In the genomic region with DNA sequence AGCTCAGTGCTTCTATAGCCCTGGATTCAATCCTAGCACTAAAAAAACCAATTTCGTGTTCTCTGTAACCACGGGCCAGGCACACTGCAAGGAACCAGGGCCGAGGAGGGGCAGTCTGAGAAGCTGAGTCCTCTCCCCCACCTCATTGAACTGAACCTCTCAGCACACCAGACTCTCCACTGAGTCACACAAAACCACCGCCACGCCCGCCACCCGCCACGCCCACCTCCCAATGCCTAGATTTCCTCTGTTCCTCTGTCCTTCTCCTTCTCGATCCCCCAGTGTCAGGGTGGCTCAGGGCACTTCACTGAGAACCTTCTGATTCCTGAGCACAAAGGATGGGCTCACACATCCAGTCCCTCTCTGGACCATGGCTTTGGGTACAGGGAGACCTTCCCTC, we compare ENCODE assay signal across 23 mouse cellular contexts. TPM values are rescaled to one million over a fixed set of nuclear protein-coding genes. Genes with fewer than 3 reads are reported as not detected.
DNase-seq lines count a peak whose midpoint lies in the region; ATAC-seq and TF ChIP-seq lines count a peak whose summit lies in the region.
"Had no signal": no experiment of that assay in that cellular context is flagged by ENCODE, and none has a peak within 500 bp of the region (broad histone marks: within the 10 kb centered on the region; RNA-seq: fewer than 3 reads in every experiment).

No protein-coding gene starts in this region.

- no peak for TF ChIP-seq POLR2A in lung, adult 2 months (IDR thresholded peaks at IDR 0.05; ENCODE audit: borderline replicate concordance, extremely low read depth, low read depth, low read length)

- H3K4me3 ChIP-seq in heart, embryonic 10.5 days = no peak overlapping the region
- H3K4me3 ChIP-seq in lung, adult 2 months (replicated peaks; ENCODE audit: extremely low read depth, low read depth, low read length) = no peak overlapping the region
- H3K4me3 ChIP-seq: embryonic facial prominence, embryonic 12.5 days; embryonic facial prominence, embryonic 15.5 days; gastrocnemius, adult 2 months; heart, adult 2 months; hindbrain, embryonic 12.5 days had no signal

- no peaks in the 10 kb centered on the region for H3K9me3 ChIP-seq in heart, embryonic 10.5 days
- H3K9me3 ChIP-seq: embryonic facial prominence, embryonic 12.5 days; embryonic facial prominence, embryonic 15.5 days; hindbrain, embryonic 12.5 days had no signal

- intact Hi-C loops in left cerebral cortex, postnatal 10 days (cut with DNase I) = no loop called here

- no peaks in the 10 kb centered on the region for H3K36me3 ChIP-seq in heart, embryonic 10.5 days
- H3K36me3 ChIP-seq: embryonic facial prominence, embryonic 12.5 days; embryonic facial prominence, embryonic 15.5 days; hindbrain, embryonic 12.5 days had no signal

- TF ChIP-seq CTCF in lung, adult 2 months (IDR thresholded peaks at IDR 0.05; ENCODE audit: insufficient read depth, low read length) = no peak

- H3K27ac ChIP-seq in heart, embryonic 10.5 days = peak overlapping the region; percentile 29; the same call in 1 of the 2 replicates
- H3K27ac ChIP-seq: embryonic facial prominence, embryonic 12.5 days; embryonic facial prominence, embryonic 15.5 days; gastrocnemius, adult 2 months; heart, adult 2 months; hindbrain, embryonic 12.5 days had no signal

- 0 out of 2 replicates have a peak, but pooled peaks have one; percentile 20 for ATAC-seq in granulocyte monocyte progenitor cell, adult 5-6 weeks (replicated peaks; ENCODE audit: poor library complexity, severe bottlenecking)
- ATAC-seq: CD4-positive, CD25-positive, alpha-beta regulatory T cell, adult 4 months; forebrain, embryonic 14.5 days; forebrain, postnatal 0 days; hindbrain, embryonic 16.5 days; Patski had no signal

- no peaks in the 10 kb centered on the region for H3K27me3 ChIP-seq in heart, embryonic 10.5 days (ENCODE audit: insufficient read depth, poor library complexity, severe bottlenecking)
- H3K27me3 ChIP-seq: embryonic facial prominence, embryonic 15.5 days; hindbrain, embryonic 12.5 days; Patski had no signal

- peaks cover 35% of the 10 kb centered on the region for H3K4me1 ChIP-seq in heart, embryonic 10.5 days
- H3K4me1 ChIP-seq in lung, adult 2 months (ENCODE audit: control insufficient read depth, insufficient read depth, low read length) = no peaks in the 10 kb centered on the region
- H3K4me1 ChIP-seq: embryonic facial prominence, embryonic 12.5 days; embryonic facial prominence, embryonic 15.5 days had no signal

- no peak for DNase-seq in heart, embryonic 10.5 days (ENCODE audit: low spot score)
- no peak for DNase-seq in heart, adult 18-20 months
- peak; percentile 17 for DNase-seq in lung, postnatal 36 days
- DNase-seq in lung, adult 2 months = no peak
- no peak for DNase-seq in layer of hippocampus, adult 9-10 months (ENCODE audit: low spot score)
- DNase-seq in left cerebral cortex, postnatal 10 days (ENCODE audit: extremely low spot score in 1 of 2, low spot score in 2 of 2) = no peak
- DNase-seq: adrenal gland, postnatal 14 days; cerebellum, adult 11 months; cerebellum, adult 2 months; cerebellum, adult 9-11 months; cerebellum, postnatal 25 days; forebrain, postnatal 0 days; gastrocnemius, adult 2 months; gastrocnemius, postnatal 14 days; heart, adult 2 months had no signal

- WGBS in heart, embryonic 10.5 days = 84% methylated on average over 9 of the region's 9 CpGs
- WGBS in lung, adult 2 months = 76% methylated on average over 9 of the region's 9 CpGs

RNA-seq across cellular contexts. Expression of a gene that starts 43.3 kb away (rescaled TPM):
- polyA plus RNA-seq in heart, embryonic 10.5 days (2016; fragmentation: Nextera tagmentation; extraction: Ambion mirVana) = 20.8 and 21.4 TPM in 2 replicates
- total RNA-seq in heart, adult 18-20 months (2021) = 1 to 10 TPM; 3.3 to 3.8 TPM
- polyA plus RNA-seq in lung, adult 2 months (2012; rRNA removed) = 14.7 TPM in 2 replicates
- total RNA-seq in granulocyte monocyte progenitor cell, adult 5-6 weeks (2014; fragmentation: Nextera tagmentation) = 4.7 and 7.4 TPM in 2 replicates
- 0.72 and 0.86 TPM in 2 replicates for total RNA-seq in granulocyte monocyte progenitor cell, adult 5-6 weeks (2017)
- total RNA-seq in left cerebral cortex, postnatal 10 days (2021) = 10 to 100 TPM; 55.5 to 62.5 TPM

RNA-seq across cellular contexts. Expression of a gene that starts 59.5 kb away (rescaled TPM):
- polyA plus RNA-seq in heart, embryonic 10.5 days (2016; fragmentation: Nextera tagmentation; extraction: Ambion mirVana) = 64.8 and 68.6 TPM in 2 replicates
- total RNA-seq in heart, adult 18-20 months (2021) = 10 to 100 TPM; 15.3 to 15.8 TPM
- 15.0 and 20.5 TPM in 2 replicates for polyA plus RNA-seq in lung, adult 2 months (2012; rRNA removed)
- total RNA-seq in granulocyte monocyte progenitor cell, adult 5-6 weeks (2014; fragmentation: Nextera tagmentation) = 24.1 and 32.9 TPM in 2 replicates
- 41.9 and 50.4 TPM in 2 replicates for total RNA-seq in granulocyte monocyte progenitor cell, adult 5-6 weeks (2017)
- total RNA-seq in left cerebral cortex, postnatal 10 days (2021) = 10 to 100 TPM; 32.9 to 36.5 TPM

Comparison
In these comparisons a context has a peak if more than half of its experiments do, and no peak if none do; other contexts are left out.
1. RNA of a gene that starts 43.3 kb away (total RNA-seq): 55.5 to 62.5 TPM in left cerebral cortex, postnatal 10 days; 0.72 to 7.4 TPM in granulocyte monocyte progenitor cell, adult 5-6 weeks and 3.3 to 3.8 TPM in heart, adult 18-20 months; every median in the first group is over 4 times any median in the second.